Mouse (Mus musculus): ENCODE results near the gene Hspg2.

Hspg2 gene

GRCm38 (mm10) chr4:137461981-137462690 is 6.4 kb upstream of the Hspg2 start:
- DNase-seq, result no peak

DNA sequence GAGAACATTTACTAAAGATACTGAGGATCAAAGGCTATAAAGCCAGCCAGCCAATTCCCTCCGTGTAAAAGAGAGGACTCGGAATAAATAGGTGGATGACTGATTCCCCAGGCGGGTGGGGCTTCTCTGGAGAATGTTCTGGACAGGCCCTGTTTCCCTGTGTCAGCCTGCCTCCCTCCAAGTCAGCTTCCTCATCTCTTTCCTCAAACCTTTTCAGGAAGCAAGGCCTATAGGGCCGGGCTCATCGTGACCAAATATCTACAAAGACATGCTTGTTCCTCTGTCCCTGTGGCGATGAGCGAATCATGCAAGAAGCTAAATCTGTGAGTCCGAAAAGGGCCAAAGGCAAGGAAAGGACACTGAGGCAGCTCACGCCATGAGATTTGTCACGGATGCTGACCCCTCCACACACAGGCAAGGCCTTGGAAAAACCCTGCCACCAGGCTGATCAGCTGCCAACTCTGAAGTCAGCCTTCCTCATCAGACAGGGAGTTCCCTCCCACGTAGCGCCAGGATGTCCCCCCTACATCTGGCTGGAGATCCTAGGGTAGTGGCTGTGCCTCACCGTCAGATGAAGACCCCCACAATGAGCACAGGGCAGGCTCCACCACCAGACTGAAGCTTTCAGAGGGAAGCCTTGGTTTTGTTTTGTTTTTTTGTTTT is 3.3 kb upstream of the Hspg2 start:
- no peak for DNase-seq

DNA sequence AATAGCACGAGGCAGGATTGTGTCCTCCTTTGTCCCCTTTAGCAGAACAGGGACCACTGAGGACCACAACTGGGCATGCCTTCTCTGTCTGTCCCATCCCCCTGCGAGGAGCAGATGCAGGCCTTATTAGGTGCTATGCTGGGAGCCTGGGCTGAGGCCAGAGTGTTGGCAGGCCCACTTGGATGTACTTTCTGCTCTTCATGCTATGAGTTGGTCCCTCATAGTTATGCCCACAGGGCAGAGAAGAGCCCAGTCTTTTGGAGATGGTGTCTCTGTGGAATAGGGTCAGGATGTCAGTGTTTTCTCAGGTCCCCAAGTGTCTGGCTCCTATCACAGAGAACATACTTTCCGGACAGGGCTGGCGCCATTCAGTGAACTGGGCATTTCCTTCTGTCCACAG is 1.6 kb upstream of the Hspg2 start:
- no peak for DNase-seq

DNA sequence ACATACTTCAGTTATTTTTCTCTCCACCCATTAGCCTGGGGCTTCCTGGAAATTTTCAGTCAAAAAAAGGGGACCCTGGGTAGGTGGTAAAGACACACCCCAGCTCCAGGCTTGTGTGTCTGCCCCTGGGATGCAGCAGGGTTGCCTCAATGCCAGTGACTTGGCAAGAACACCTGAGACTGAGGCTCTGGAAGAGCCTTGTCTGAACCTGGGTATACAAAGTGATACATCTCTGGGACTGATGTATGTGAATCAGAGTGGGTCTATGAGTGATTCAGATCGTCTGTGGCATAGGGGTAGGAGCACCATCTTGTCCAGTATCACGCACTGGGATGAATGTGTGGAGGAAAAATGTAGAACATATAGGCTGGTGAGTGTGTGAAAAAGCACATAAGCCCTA is 1.0 kb upstream of the Hspg2 start:
- DNase-seq, result no peak

GRCm38 (mm10) chr4:137469081-137469844 is 694 bp downstream of the Hspg2 start:
- no peak for DNase-seq

DNA sequence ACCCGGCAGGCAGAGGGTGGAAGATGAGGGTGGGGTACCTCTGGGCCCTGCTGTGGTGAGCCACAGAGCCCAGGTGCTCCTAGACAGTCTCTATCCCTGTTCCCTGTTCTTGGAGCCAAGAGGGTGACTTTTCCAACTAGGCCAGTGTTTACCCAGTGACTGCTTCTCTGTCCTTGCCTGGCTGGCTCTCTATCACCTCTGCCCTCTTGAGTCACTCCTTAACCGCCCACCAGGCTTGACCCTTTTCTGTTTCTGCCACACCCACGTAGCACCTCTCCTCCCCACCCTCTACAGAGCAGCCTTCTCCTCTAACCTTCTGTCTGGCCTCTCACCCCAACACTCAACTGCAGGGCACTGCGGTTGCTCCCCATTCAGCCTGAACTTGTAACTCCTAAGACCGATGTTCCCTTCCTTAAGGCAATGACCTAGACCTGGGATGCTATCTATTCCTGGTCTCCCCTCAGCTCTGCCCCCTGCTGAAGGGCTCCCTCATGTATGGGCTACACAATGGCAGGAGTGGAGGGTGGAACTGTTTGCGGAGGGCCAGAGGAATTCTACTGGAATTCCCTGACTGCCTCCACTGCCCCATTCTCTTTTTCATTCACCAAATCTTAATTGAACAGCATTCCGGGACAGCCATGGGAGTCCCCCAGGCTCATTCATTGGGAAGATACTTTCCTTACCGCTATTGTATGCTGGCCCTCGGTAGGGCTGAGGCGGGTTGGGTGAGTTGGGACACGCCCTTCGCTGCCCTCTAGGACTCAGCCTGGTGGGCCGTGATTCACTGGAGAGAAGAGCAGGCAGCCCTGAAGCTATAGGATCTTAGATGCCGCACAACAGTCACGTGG is 1.5 kb downstream of the Hspg2 start:
- no peak for DNase-seq

DNA sequence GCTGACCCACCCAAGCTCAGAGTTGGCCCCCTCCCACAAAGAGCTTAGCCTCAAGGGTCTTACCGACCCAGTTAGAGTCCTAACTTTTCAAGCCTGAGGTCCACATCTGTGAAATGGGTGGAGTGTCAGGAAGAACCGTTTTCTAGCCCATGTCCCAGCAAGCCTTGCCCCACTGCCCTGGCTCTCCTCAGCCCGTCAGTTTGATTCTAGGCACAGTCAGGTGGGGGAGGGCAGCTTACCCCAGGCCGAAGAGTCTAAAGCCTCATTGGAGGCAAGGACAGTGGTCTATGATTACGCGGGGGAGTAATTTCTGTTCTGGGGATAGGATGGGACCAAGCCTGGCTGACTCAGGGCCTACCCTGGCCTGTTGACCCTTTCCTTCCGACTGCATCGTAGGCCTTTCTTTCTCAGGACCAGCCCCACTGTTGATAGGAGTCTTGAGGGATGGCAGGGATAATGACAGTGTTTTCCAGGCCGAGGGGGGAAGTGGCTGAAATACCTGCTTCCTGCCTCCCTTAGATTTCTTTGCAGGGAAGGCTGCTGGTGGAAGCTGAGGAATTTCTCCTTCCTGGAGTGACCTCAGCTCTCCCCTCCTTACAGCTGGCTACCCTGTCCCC is 2.2 kb downstream of the Hspg2 start:
- no peak for DNase-seq

- DNase-seq, result no peak
Observed at GRCm38 (mm10) chr4:137471326-137471725, 2.8 kb downstream of the Hspg2 start.

DNA sequence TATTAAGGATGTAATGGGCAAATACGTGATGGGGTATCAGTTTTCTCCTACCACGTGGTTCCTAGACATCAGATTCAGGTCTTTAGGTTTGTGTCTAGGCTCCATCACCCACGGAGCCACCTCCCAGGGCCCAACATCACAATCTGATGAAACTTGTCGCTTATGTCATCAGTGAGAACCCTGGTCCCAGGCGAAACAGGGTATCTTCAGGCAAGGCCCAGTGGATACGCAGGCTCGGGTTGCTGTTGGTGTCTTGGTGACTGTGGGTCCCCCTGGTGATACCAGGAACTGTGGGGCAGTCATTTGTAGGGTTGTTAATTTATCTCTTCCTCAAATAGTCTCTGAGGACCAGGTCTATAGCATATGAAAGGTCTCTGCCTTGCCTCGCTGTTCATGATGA is 4.7 kb downstream of the Hspg2 start:
- no peak for DNase-seq

GRCm38 (mm10) chr4:137473701-137474388 is 5.3 kb downstream of the Hspg2 start:
- DNase-seq, result no peak

- DNase-seq, result no peak
Observed at GRCm38 (mm10) chr4:137474694-137475093, 6.1 kb downstream of the Hspg2 start.

- DNase-seq, result no peak
Observed at GRCm38 (mm10) chr4:137475271-137476050, 6.9 kb downstream of the Hspg2 start.

GRCm38 (mm10) chr4:137476065-137476760 is 7.6 kb downstream of the Hspg2 start:
- DNase-seq, result no peak

DNA sequence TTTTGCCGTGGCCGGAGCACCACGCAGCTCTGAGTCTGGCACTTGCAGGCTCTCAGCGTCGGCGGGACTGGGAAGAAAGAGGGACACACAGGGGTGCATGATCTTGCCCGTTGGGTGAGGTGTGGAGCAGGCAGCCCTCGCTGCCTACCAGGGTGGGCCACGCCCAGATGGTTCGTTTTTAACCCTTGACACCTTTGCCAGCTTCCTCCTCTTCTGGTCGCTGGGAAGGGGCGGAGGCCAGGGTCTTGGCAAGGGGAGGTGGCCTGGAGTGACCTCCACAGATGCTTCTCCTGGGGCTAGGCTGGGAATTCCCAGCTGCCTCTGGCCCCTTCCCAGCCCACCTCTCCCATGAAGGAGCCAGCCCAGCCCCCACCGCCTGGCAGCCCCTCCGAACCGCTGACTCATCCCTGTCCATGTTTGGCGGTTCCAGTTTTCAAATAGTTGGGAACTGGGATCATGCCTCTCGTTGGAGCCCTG is 8.2 kb downstream of the Hspg2 start:
- DNase-seq, result no peak

GRCm38 (mm10) chr4:137477611-137478010 is 9.0 kb downstream of the Hspg2 start:
- no peak for DNase-seq

- DNase-seq, result no peak
Observed at GRCm38 (mm10) chr4:137478306-137478705, 9.7 kb downstream of the Hspg2 start.

- no peak for DNase-seq
Observed at GRCm38 (mm10) chr4:137479757-137480156, 11.2 kb downstream of the Hspg2 start.

- no peak for DNase-seq
Observed at GRCm38 (mm10) chr4:137480191-137480992, 11.8 kb downstream of the Hspg2 start.

DNA sequence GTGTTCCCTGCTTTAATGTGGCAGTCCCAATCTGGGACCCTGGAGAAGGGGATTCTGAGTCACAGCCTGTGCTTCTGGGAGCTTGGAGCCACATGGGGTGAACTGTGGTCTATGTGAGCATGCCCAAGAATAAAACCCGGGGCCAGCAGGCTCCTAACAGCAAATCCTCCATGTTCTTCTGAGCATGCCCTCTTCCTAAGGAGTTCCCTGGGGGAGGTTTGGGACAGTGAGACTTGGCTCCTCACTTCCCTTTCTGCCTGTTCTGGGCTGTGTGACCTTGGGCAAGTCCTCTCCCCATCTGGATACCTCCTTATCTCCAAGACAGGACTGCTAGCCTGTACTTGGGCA is 12.4 kb downstream of the Hspg2 start:
- DNase-seq, result no peak

Measured in thymus, adult 18-20 months (tissue).